Mouse (Mus musculus) adrenal gland, adult 18-20 months (tissue): ENCODE measurements at regions not wholly inside any gene's neighbourhood (a gene's known extent, or its start where the extent isn't known, plus 50 kb on each side); places are given as distances from the start of the nearest gene placed in this dataset.

Experiments
- DNase-seq, 2 experiments: peaks; one replicate each; pipeline ENCODE4 v3.0.0; 2021 to 2022; ENCODE audit warnings: low spot score in 2 of 2

DNA sequence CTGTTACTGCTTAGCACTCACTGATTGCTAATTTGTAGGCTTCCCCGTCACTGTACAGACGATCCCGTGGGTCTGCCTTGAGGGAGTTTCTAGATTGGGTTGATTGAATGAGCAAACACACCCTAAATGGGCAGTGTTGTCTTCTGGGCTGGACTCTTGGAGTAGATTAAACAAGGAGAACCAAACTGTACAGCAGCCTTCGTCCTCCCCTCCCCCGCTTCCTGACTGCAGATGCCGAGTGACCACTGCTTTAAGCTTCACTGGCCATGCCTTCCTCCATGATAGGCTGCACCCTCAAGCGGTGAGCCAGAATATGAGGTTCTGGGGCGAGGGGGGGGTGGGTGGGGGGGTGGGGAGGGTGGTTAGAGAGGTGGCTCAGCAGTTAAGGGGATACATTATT is 201.5 kb upstream of the Zfp64 start:
- DNase-seq, result no peak

- DNase-seq, result no peak
Measured at GRCm38 (mm10) chr2:169154881-169155280, 199.5 kb upstream of the Zfp64 start.

DNA sequence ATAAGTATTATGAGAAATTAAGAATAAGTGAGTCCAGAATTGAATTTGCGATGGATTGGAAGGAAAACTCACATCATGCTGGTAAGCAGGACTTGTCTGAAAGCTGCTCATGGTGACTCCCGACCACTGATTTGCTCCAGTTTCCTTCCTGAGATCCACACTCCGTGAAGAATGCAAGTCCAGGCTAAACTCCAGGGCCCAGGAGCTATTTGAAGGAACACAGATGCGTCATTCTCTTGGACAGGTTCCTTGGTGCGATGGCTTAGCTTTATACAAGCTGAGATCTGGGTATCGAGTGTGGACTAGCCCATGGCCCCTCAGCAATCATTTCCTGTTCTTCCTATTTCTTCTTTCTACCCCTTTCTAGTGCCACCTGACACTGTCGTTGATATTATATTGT is 192.3 kb upstream of the Zfp64 start:
- no peak for DNase-seq

GRCm38 (mm10) chr2:169142224-169142623 is 186.8 kb upstream of the Zfp64 start:
- DNase-seq, result no peak

DNA sequence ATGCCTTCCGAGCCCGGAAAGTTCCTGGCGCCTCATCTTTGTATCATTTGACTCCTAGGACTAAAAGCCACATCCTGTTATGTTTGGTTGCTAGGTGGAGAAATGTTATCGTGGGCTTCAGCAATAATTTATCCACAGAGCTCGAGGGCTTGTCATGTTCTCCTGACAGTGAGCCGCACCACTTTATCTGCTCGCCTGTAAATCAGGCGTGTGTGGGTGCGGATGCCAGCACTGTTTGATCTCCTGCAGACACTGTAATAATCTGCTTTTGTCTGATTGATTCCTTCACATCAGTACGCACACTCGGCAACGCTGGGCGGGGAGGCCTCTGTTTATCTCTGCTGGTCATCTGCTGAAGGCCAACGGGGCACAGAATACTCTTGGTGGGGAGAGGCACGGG is 178.5 kb upstream of the Zfp64 start:
- no peak for DNase-seq

GRCm38 (mm10) chr2:169125476-169125875 is 170.1 kb upstream of the Zfp64 start:
- DNase-seq, result no peak

DNA sequence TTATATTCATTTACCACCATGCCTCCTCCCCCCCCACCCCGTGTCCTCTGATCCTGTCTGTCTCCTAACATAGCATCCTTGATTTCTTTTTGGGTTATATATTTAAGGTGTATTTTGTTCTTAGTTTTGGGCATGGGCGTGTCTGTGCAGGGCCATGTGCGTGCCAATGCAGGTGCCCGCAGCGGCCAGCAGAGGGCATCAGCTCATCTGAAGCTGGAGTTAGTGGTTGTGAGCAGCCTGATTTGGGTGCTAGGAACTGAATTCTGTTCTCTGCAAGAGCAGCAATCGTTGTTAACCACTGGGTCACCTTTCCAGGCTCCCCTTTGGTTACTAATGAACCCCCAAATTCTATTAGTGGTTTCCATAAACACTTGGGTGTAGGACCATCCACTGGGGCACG is 167.5 kb upstream of the Zfp64 start:
- DNase-seq, result no peak

DNA sequence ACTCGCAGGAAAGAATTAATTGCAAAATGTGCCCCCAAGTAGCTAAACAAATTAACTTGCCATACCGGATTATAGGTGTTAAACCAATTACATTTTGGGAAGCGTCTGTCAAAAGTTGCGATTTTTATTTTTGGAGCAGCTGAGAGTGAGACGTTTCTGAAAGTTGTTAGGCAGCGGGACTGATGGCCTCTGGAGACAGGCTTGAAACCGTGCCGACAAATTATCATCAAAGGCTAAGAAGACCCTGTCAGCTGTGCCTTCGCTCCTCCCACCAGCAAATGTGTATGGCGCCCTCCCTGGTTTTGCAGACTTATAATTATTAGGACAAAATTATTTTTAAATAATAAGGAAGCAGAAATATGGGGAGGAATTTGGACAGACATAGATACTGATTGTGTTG is 161.5 kb upstream of the Zfp64 start:
- no peak for DNase-seq

DNA sequence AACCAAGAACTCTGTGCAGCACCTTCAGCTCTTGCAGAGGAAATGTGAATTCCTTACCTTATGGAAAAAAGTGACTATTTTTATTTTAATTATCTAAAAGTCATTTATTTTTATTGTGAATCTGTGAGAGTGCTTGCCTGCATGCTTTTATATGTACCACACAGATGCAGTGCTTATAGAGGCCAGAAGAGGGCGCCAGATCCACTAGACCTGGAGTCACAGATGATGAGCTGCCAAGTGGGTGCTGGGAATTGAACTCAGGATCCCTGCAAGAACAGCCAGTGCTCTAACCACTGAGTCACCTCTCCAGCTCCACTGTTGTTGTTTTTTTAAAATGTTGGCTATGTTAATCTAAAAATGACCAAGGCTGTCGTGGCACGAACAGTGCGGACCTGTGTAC is 153.7 kb upstream of the Zfp64 start:
- DNase-seq, result no peak

- DNase-seq, result peak; percentile 46 to 65
Measured at GRCm38 (mm10) chr2:169108037-169108436, 152.7 kb upstream of the Zfp64 start.

- no peak for DNase-seq
Measured at GRCm38 (mm10) chr2:169101506-169102261, 146.3 kb upstream of the Zfp64 start.

- no peak for DNase-seq
Measured at GRCm38 (mm10) chr2:169100516-169100915, 145.1 kb upstream of the Zfp64 start.

DNA sequence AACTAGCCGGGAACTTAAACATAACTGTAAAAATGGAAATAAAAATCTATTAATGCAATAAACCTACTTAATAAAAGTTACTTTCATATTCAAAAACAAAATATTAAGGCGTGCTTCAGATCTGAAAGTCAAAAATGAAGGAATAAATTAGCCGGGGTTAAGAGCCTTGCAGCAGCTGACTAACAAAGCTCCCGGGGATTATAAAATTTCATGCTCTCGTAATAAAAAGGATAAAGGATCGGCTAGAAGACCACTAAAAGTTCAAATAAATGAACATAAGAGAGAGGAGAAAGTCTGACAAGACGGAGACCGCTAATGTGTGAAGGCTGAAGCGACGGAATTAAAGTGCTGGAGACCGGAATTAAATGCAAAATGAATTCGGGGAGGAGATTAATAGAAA is 144.3 kb upstream of the Zfp64 start:
- DNase-seq, result no peak

DNA sequence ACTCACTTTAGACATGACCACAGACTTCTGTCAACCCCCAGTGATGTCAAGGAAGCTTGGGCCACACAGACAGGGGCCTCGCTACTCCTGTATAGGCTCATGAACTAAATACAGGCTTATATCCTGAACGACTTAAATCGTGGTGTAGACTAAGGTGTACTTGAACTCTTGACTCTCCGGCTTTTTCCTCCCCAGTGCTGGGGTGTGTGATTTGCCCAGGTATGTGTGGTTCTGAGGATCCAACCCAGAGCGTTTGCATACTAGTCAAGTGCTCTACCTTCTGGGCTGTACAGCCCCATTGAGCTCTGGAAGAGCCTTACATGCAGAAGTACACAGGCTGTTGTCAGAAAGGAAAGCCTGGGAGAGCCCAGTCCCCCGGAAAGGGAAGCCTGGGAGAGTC is 143.2 kb upstream of the Zfp64 start:
- DNase-seq, result no peak

GRCm38 (mm10) chr2:169094011-169094754 is 138.8 kb upstream of the Zfp64 start:
- DNase-seq, result no peak

DNA sequence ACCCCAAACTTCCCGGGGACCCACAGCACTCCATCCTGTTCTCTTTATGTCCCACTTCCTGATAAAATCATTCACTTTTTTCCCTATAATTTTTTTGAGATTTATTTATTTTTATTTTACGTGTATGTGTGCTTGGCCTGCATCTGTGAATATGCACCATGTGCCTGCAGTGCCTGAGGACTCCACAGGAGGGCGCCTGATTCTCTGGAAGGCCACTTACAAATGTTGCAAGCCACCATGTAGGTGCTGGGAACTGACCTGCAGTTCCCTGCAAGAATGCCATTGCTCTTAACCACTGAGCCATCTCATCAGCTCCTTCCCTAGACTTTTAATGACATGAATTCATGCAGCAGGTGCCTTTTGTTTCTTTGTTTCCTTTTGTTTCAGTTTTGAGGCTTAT is 134.9 kb upstream of the Zfp64 start:
- DNase-seq, result no peak

GRCm38 (mm10) chr2:169088870-169089484 is 133.6 kb upstream of the Zfp64 start:
- DNase-seq, result no peak

DNA sequence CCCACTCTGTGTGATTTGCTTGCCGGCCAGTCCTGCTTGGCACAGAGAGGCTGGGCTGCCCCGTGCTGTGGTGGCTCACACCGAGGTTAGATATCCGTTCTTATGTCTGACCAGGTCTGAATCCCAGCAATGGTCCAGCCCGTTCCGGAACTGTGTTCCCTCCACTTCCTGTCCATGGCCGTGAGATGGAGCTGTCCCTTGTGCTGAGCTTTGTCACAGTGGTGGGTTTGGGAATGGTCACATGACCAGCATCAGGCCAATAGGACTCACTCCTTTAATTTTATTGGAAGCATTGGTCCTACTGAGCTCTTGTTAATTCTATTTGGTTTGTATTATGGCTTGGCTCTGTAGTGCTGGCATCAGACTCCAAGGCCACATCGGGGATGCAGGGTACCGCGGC is 132.9 kb upstream of the Zfp64 start:
- DNase-seq, result no peak

DNA sequence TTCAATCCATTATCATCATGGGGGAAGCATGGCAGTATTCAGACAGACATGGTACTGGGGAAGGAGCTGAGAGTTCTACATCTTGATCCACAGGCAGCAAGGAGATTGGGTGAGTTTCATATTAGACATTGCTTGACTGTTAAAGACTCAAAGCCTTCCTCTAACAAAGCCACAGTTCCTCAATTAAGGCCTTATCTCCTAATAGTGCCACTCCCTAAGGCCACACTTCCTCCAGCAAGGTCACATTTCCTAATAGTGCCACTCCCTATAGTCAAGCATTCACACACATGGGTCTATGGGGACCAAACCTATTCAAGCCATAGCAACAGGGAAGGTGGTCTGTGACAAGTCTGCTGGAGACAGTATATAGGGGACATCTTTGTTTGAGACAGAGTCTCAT is 115.9 kb upstream of the Zfp64 start:
- DNase-seq, result no peak

- no peak for DNase-seq
Measured at GRCm38 (mm10) chr2:169065166-169065698, 109.8 kb upstream of the Zfp64 start.

DNA sequence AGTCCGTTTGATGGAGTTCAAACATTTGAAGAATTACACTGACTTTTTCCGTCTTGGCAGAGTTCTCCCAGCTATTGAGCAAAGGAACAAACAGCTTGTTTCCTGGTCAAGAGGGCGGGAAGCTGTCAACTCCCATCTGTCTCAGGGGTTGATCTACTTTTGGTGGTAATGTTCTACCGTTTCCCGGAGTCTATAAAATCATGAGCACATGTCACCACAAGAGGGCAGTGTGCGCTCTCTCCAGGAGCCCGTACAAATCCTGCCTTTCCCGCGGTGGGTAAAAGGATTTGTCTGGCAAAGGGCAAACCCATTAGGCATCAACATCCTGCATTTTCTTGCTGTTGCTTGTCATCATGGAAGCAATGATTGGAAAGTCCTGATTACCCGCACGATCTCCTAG is 106.1 kb upstream of the Zfp64 start:
- DNase-seq, result peak; percentile 69 to 72

DNA sequence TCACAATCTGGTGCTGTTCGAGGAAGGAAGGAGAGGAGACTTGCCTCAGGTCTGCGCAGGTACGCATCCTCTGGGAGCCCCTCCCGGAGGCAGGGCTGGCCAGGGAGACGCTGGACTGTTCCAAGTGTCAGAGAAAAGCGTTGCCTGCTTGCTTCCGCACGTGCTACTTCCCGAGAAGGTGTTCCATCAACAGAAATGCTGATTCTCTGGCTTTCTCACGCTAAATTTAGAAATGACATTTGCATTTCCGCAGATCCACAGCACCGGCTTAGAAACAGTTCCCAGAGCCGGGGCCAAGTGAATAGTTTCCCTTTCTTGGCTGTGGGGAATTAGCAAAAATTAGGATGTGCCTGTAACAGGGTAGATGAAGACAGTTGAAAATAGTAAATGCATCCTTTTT is 105.1 kb upstream of the Zfp64 start:
- no peak for DNase-seq
